Mouse (Mus musculus) heart, adult 11 months (tissue): ENCODE measurements around the gene Sfpq.
A peak's percentile ranks its signal among the peaks of the same experiment; 100 is the strongest.

Source experiments
- DNase-seq: peaks from one replicate; pipeline ENCODE4 v3.0.0; 2022

Gene Sfpq

GRCm38 (mm10) chr4:127027228-127028190 is 6.4 kb downstream of the Sfpq start:
- peak; percentile 89 for DNase-seq

DNA sequence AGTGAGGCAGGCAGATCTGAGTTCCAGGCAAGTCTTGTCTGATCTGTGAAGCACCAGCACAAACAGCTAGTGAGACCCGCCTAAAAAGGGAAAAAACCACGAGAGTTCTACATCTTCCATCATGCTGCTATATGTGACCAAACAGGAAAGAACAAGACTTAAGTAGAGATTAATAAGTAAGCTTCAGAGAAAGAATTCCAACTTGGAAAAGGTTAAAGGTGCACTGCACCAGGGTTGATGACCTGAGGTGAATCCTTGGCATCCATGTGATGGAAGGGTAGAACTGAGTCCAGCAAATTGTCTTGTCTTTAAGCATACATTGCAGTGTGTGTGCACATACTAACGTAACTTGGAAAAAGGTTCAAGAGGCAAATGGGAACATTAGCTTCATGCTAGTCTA is 16.0 kb downstream of the Sfpq start:
- peak; percentile 13 for DNase-seq

DNA sequence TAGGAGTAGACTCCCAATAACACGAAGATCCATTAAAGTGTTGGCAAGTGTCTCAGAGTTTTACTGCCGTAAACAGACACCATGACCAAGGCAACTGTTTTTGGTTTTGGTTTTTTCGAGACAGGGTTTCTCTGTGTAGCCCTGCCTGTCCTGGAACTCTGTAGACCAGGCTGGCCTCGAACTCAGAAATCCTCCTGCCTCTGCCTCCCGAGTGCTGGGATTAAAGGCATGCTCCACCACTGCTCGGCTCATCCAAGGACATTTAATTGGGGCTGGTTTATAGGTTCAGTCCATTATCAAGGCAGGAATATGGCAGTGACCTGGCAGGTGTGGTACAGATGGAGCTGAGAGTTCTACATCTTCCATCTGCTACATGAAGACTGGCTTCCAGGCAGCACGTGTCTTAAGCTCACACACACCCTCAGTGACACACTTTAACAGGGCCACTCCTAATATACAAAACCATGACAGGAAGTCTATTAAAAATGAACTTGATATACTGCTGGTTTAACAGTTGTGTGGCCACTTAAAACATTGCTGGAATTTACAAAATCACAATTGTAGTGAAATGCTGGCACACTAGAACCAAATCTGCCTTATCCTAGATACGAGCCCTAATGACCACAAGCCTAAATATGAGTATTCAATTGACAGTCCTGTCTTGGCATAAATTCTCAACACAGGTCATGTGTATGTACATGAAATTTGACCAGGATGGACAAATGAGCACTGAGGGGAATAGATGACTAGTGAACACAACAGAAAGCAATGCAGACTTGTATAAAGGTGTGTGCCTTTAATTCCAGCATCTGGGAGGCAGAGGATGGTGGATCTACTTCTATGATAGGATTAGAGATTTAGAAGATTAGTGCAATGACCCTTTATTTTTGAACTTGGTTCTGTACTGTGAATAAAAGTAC is 17.0 kb downstream of the Sfpq start:
- peak; percentile 52 for DNase-seq

DNA sequence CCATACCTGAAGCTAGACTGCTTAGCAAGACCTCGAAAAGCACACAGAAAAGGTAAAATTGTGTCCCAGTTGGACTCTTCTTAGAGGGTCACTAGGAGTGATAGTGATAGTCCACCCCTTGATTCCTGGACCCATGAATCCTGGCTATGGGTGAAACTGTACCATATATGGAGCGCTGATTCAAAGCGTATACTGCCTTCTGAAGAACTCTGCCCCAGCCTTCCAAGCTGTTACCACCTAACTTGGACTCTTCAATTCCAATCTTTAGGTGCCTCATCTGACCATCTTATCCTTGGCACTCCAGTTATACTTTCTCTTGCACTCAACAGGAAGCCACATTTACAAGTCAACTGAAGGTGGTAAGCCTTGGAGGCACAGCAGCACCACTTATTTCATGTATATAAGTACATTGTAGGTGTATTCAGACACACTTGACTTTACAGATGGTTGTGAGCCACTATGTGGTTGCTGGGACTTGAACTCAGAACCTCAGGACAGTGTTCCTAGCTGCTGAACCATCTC is 17.8 kb downstream of the Sfpq start:
- DNase-seq, result peak; percentile 42

GRCm38 (mm10) chr4:127039871-127040483 is 18.9 kb downstream of the Sfpq start:
- peak; percentile 83 for DNase-seq

- peak; percentile 11 for DNase-seq
Measured at GRCm38 (mm10) chr4:127043540-127043939, 22.4 kb downstream of the Sfpq start.

- peak; percentile 60 for DNase-seq
Measured at GRCm38 (mm10) chr4:127051121-127051520, 30.0 kb downstream of the Sfpq start.

GRCm38 (mm10) chr4:127053071-127053470 is 31.9 kb downstream of the Sfpq start:
- DNase-seq, result peak; percentile 82

GRCm38 (mm10) chr4:127054522-127055198 is 33.5 kb downstream of the Sfpq start:
- peak; percentile 71 for DNase-seq

- DNase-seq, result peak; percentile 99
Measured at GRCm38 (mm10) chr4:127060585-127061290, 39.6 kb downstream of the Sfpq start, which contains the start of gene Zmym1. TSS of gene Zmym1 (minus strand) at chr4:127061152.

DNA sequence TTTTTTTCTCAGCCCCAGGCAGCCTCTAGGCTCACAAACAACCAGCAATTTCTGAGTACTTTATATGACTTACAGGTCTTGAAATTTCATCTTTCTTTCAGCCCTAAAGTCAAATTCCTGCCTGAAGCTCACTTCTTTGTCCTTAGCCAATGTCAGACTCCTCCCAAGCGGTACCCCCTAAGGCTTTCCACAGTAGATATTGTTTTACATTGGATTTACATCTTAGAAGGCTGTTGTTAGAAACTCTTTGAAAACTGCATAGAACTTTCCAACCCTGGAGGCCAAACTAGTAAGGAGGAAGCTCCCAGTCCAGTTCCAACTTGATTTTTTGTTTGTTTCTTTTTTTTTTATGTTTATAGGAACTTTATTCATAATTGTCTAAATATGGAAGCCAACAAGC is 42.9 kb downstream of the Sfpq start:
- no peak for DNase-seq

GRCm38 (mm10) chr4:127074915-127075314 is 53.8 kb downstream of the Sfpq start:
- DNase-seq, result peak; percentile 72

GRCm38 (mm10) chr4:127076875-127077548 is 55.9 kb downstream of the Sfpq start, which contains the start of gene Zmym6:
TSS of gene Zmym6 (plus strand) at chr4:127077383.
- DNase-seq, result peak; percentile 100

DNA sequence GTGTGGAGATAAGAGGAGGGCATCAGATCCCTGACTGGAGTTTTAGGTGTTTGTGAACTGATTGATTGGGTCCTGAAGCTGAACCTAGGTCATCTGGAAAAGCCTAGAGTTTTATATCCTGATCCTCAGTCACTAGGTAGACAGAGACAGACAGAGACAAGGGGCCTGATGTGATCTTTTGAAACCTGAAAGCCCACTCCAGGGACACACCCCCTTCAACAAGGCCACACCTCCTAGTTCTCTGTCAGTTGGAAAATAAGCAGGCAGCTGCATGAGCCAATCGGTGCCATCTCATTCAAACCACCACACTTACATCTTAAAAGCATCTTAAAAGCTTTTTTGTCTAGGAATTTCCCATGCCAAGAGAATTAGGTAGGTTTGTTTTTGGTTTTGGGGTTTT is 59.7 kb downstream of the Sfpq start:
- peak; percentile 73 for DNase-seq

- DNase-seq, result no peak
Measured at GRCm38 (mm10) chr4:127083131-127083530, 62.0 kb downstream of the Sfpq start.

- DNase-seq, result peak; percentile 21
Measured at GRCm38 (mm10) chr4:127085761-127086160, 64.6 kb downstream of the Sfpq start.
